Mouse (Mus musculus): ENCODE measurements around the gene Lhfpl2. TPM values are rescaled to one million over a fixed set of nuclear protein-coding genes. Genes with fewer than 3 reads are reported as not detected.

Lhfpl2 gene
- polyA plus RNA-seq, 1 experiment from 2014 or later, result 24.7 TPM

- Histone ChIP-seq H3K27ac (ENCODE audit: low read depth, low read length) (no peak overlapping the region), H3K27me3 (ENCODE audit: control insufficient read depth, insufficient read depth, low read length) (peaks cover 5% of the 10 kb centered on the region; the same call in 1 of the 2 replicates), H3K36me3 (ENCODE audit: control insufficient read depth, insufficient read depth, low read length) (no peaks in the 10 kb centered on the region), H3K4me2 (ENCODE audit: low read depth, low read length, severe bottlenecking) (no peak overlapping the region), H3K9ac (ENCODE audit: low read length) (no peak overlapping the region), H3K4me1 (replicated peaks; ENCODE audit: control insufficient read depth, insufficient read depth, low read length) (peaks cover 12% of the 10 kb centered on the region; the same call in 1 of the 2 replicates), H3K4me3 (ENCODE audit: low read depth, low read length) (no peak overlapping the region), H3K9me3 (ENCODE audit: control insufficient read depth, low read length) (no peaks in the 10 kb centered on the region)
- WGBS, result 52% methylated on average over 7 of the region's 7 CpGs
- no peak for ATAC-seq (replicated peaks; ENCODE audit: low FRiP score)
- DNase-seq (ENCODE audit: low spot score), result no peak
Observed at GRCm38 (mm10) chr13:94177148-94177547, 119.6 kb downstream of the Lhfpl2 start.

- ATAC-seq (replicated peaks; ENCODE audit: low FRiP score), result 0 out of 2 replicates have a peak, but pooled peaks have one; percentile 25
- peaks cover 5% of the 10 kb centered on the region; the same call in 1 of the 2 replicates for H3K27me3 ChIP-seq (ENCODE audit: control insufficient read depth, insufficient read depth, low read length)
- H3K4me1 ChIP-seq (replicated peaks; ENCODE audit: control insufficient read depth, insufficient read depth, low read length), result peaks cover 10% of the 10 kb centered on the region; the same call in 1 of the 2 replicates
- no peak overlapping the region for H3K4me2 ChIP-seq (ENCODE audit: low read depth, low read length, severe bottlenecking)
- H3K9me3 ChIP-seq (ENCODE audit: control insufficient read depth, low read length), result no peaks in the 10 kb centered on the region
- H3K9ac ChIP-seq (ENCODE audit: low read length), result no peak overlapping the region
- no peak for DNase-seq (ENCODE audit: low spot score)
- 74% methylated on average over 11 of the region's 11 CpGs for WGBS
- no peaks in the 10 kb centered on the region for H3K36me3 ChIP-seq (ENCODE audit: control insufficient read depth, insufficient read depth, low read length)
- no peak overlapping the region for H3K27ac ChIP-seq (ENCODE audit: low read depth, low read length)
- no peak overlapping the region for H3K4me3 ChIP-seq (ENCODE audit: low read depth, low read length)
Observed at GRCm38 (mm10) chr13:94178401-94179040, 120.9 kb downstream of the Lhfpl2 start.

GRCm38 (mm10) chr13:94180477-94181420 lies 123.2 kb downstream of the Lhfpl2 start:
- DNase-seq (ENCODE audit: low spot score) (no peak), ATAC-seq (replicated peaks; ENCODE audit: low FRiP score) (no peak)
- 89% methylated on average over 5 of the region's 5 CpGs for WGBS
- H3K4me1 ChIP-seq (replicated peaks; ENCODE audit: control insufficient read depth, insufficient read depth, low read length), result 0 out of 2 replicates have a peak, but pooled peaks cover 5% of the 10 kb centered on the region
- no peak overlapping the region for H3K4me3 ChIP-seq (ENCODE audit: low read depth, low read length)
- H3K36me3 ChIP-seq (ENCODE audit: control insufficient read depth, insufficient read depth, low read length), result no peaks in the 10 kb centered on the region
- no peaks in the 10 kb centered on the region for H3K9me3 ChIP-seq (ENCODE audit: control insufficient read depth, low read length)
- no peak overlapping the region for H3K9ac ChIP-seq (ENCODE audit: low read length)
- H3K27ac ChIP-seq (ENCODE audit: low read depth, low read length), result no peak overlapping the region
- H3K27me3 ChIP-seq (ENCODE audit: control insufficient read depth, insufficient read depth, low read length), result no peaks in the 10 kb centered on the region
- H3K4me2 ChIP-seq (ENCODE audit: low read depth, low read length, severe bottlenecking), result no peak overlapping the region

- Histone ChIP-seq H3K9me3 (ENCODE audit: control insufficient read depth, low read length) (no peaks in the 10 kb centered on the region), H3K27me3 (ENCODE audit: control insufficient read depth, insufficient read depth, low read length) (no peaks in the 10 kb centered on the region; the same call in 1 of the 2 replicates), H3K4me1 (replicated peaks; ENCODE audit: control insufficient read depth, insufficient read depth, low read length) (peaks cover 8% of the 10 kb centered on the region), H3K27ac (ENCODE audit: low read depth, low read length) (no peak overlapping the region), H3K36me3 (ENCODE audit: control insufficient read depth, insufficient read depth, low read length) (no peaks in the 10 kb centered on the region), H3K4me3 (ENCODE audit: low read depth, low read length) (no peak overlapping the region), H3K4me2 (ENCODE audit: low read depth, low read length, severe bottlenecking) (no peak overlapping the region), H3K9ac (ENCODE audit: low read length) (no peak overlapping the region)
- no peak for ATAC-seq (replicated peaks; ENCODE audit: low FRiP score)
- DNase-seq (ENCODE audit: low spot score), result no peak
- 88% methylated on average over 5 of the region's 5 CpGs for WGBS
Observed at GRCm38 (mm10) chr13:94182026-94182425, 124.4 kb downstream of the Lhfpl2 start.

GRCm38 (mm10) chr13:94183372-94184021 lies 125.9 kb downstream of the Lhfpl2 start:
- Histone ChIP-seq H3K36me3 (ENCODE audit: control insufficient read depth, insufficient read depth, low read length) (no peaks in the 10 kb centered on the region), H3K4me3 (ENCODE audit: low read depth, low read length) (no peak overlapping the region), H3K9me3 (ENCODE audit: control insufficient read depth, low read length) (no peaks in the 10 kb centered on the region), H3K27me3 (ENCODE audit: control insufficient read depth, insufficient read depth, low read length) (no peaks in the 10 kb centered on the region; the same call in 1 of the 2 replicates), H3K27ac (ENCODE audit: low read depth, low read length) (no peak overlapping the region), H3K9ac (ENCODE audit: low read length) (no peak overlapping the region), H3K4me2 (ENCODE audit: low read depth, low read length, severe bottlenecking) (no peak overlapping the region), H3K4me1 (replicated peaks; ENCODE audit: control insufficient read depth, insufficient read depth, low read length) (peaks cover 9% of the 10 kb centered on the region)
- WGBS, result 88% methylated on average over 8 of the region's 8 CpGs
- no peak for ATAC-seq (replicated peaks; ENCODE audit: low FRiP score)
- no peak for DNase-seq (ENCODE audit: low spot score)

GRCm38 (mm10) chr13:94184726-94185456 lies 127.3 kb downstream of the Lhfpl2 start:
- Histone ChIP-seq H3K36me3 (ENCODE audit: control insufficient read depth, insufficient read depth, low read length) (no peaks in the 10 kb centered on the region), H3K4me1 (replicated peaks; ENCODE audit: control insufficient read depth, insufficient read depth, low read length) (peaks cover 6% of the 10 kb centered on the region), H3K9ac (ENCODE audit: low read length) (no peak overlapping the region), H3K27me3 (ENCODE audit: control insufficient read depth, insufficient read depth, low read length) (no peaks in the 10 kb centered on the region; the same call in 1 of the 2 replicates), H3K4me3 (ENCODE audit: low read depth, low read length) (no peak overlapping the region), H3K27ac (ENCODE audit: low read depth, low read length) (no peak overlapping the region), H3K9me3 (ENCODE audit: control insufficient read depth, low read length) (no peaks in the 10 kb centered on the region), H3K4me2 (ENCODE audit: low read depth, low read length, severe bottlenecking) (no peak overlapping the region)
- WGBS, result 91% methylated on average over 10 of the region's 10 CpGs
- no peak for ATAC-seq (replicated peaks; ENCODE audit: low FRiP score)
- DNase-seq (ENCODE audit: low spot score), result no peak

- Histone ChIP-seq H3K27me3 (ENCODE audit: control insufficient read depth, insufficient read depth, low read length) (no peaks in the 10 kb centered on the region; the same call in 1 of the 2 replicates), H3K27ac (ENCODE audit: low read depth, low read length) (no peak overlapping the region), H3K9me3 (ENCODE audit: control insufficient read depth, low read length) (no peaks in the 10 kb centered on the region), H3K36me3 (ENCODE audit: control insufficient read depth, insufficient read depth, low read length) (no peaks in the 10 kb centered on the region), H3K9ac (ENCODE audit: low read length) (no peak overlapping the region), H3K4me2 (ENCODE audit: low read depth, low read length, severe bottlenecking) (no peak overlapping the region), H3K4me3 (ENCODE audit: low read depth, low read length) (no peak overlapping the region), H3K4me1 (replicated peaks; ENCODE audit: control insufficient read depth, insufficient read depth, low read length) (peaks cover 6% of the 10 kb centered on the region)
- DNase-seq (ENCODE audit: low spot score), result no peak
- 90% methylated on average over 5 of the region's 6 CpGs for WGBS
- ATAC-seq (replicated peaks; ENCODE audit: low FRiP score), result no peak
Observed at GRCm38 (mm10) chr13:94185631-94186030, 128.0 kb downstream of the Lhfpl2 start.

Data from forebrain, embryonic 11.5 days (tissue).